Mouse (Mus musculus): ENCODE data around the gene Atp6v0d1. TPM values are rescaled to one million over a fixed set of nuclear protein-coding genes. Genes with fewer than 3 reads are reported as not detected.
"Not testable (repeated sequence)": the region's sequence is repeated elsewhere in the genome, so short reads cannot be mapped to it uniquely, and the experiment has no call there.

Atp6v0d1 gene
- polyA plus RNA-seq, 2 experiments: 40.1 to 46.3 TPM

GRCm38 (mm10) chr8:105605491-105606188 is 39.8 kb upstream of the Atp6v0d1 start:
- Histone ChIP-seq H3K27me3 (ENCODE audit: control insufficient read depth, insufficient read depth, low read length) (no peaks in the 10 kb centered on the region), H3K27ac (peak overlapping the region; percentile 57), H3K9ac (replicated peaks) (peak overlapping the region; percentile 85), H3K4me1 (replicated peaks; ENCODE audit: control insufficient read depth in 2 of 2, insufficient read depth in 2 of 2, low read length in 1 of 2) (peaks cover 38 to 47% of the 10 kb centered on the region in 2 experiments), H3K4me3 (ENCODE audit: insufficient read depth in 1 of 2, low read depth in 2 of 2, low read length in 2 of 2) (peak overlapping the region; percentile 67 to 82), H3K36me3 (replicated peaks; ENCODE audit: control insufficient read depth, insufficient read depth, low read depth) (no peaks in the 10 kb centered on the region), H3K4me2 (ENCODE audit: low read depth) (peak overlapping the region; percentile 99), H3K9me3 (ENCODE audit: control insufficient read depth, low read length) (no peaks in the 10 kb centered on the region)
- DNase-seq (ENCODE audit: low read depth in 3 of 3, low spot score in 3 of 3) (no peak), ATAC-seq (ENCODE audit: insufficient read depth) (peak; percentile 60)
- under 1% methylated on average over 39 of the region's 39 CpGs for WGBS (ENCODE audit: insufficient replicate concordance)
- TF ChIP-seq CTCF (IDR thresholded peaks at IDR 0.05; ENCODE audit: low read depth): no peak
- no peak for TF ChIP-seq EP300 (IDR thresholded peaks at IDR 0.05; ENCODE audit: low read depth)

- Histone ChIP-seq H3K4me3 (ENCODE audit: insufficient read depth in 1 of 2, low read depth in 2 of 2, low read length in 2 of 2) (peak within 1 kb of the TSS; percentile 67 to 82), H3K4me2 (ENCODE audit: low read depth) (peak within 1 kb of the TSS; percentile 99), H3K9me3 (ENCODE audit: control insufficient read depth, low read length) (no peaks in the 10 kb centered on the region), H3K27me3 (ENCODE audit: control insufficient read depth, insufficient read depth, low read length) (no peaks in the 10 kb centered on the region), H3K36me3 (replicated peaks; ENCODE audit: control insufficient read depth, insufficient read depth, low read depth) (no peaks in the 10 kb centered on the region), H3K4me1 (replicated peaks; ENCODE audit: control insufficient read depth in 2 of 2, insufficient read depth in 2 of 2, low read length in 1 of 2) (peaks cover 37 to 41% of the 10 kb centered on the region in 2 experiments), H3K27ac (peak within 1 kb of the TSS; percentile 57), H3K9ac (replicated peaks) (peak within 1 kb of the TSS; percentile 85)
- TF ChIP-seq CTCF (IDR thresholded peaks at IDR 0.05; ENCODE audit: low read depth) (peak; percentile 55), EP300 (IDR thresholded peaks at IDR 0.05; ENCODE audit: low read depth) (peak; percentile 77)
- ATAC-seq (ENCODE audit: insufficient read depth) (peak; percentile 79), DNase-seq (ENCODE audit: low read depth in 3 of 3, low spot score in 3 of 3) (peak; percentile 47 to 55 (median 47))
- under 1% methylated on average over 35 of the region's 42 CpGs for WGBS (ENCODE audit: insufficient replicate concordance)
Measured at GRCm38 (mm10) chr8:105604804-105605381, 39.0 kb upstream of the Atp6v0d1 start, which contains the start of gene Ripor1. Gene Ripor1 (plus strand): TSS chr8:105605255.

DNA sequence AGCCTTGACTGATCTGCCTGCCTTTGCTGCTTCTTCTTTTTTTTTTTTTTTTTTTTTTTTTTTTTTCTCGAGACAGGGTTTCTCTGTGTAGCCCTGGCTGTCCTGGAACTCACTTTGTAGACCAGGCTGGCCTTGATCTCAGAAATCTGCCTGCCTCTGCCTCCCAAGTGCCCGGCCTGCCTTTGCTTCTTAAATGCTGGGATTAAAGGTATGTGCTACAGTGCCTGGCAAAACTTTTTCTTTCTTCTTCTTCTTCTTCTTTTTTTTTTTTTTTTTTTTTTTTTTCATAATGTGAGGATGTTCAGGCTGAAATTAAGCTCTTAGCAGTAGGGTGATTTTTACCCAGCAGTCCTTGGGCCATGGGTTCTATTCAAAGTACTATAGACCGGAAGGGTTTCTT is 36.7 kb upstream of the Atp6v0d1 start:
- not testable (repeated sequence) for H3K9me3 ChIP-seq (ENCODE audit: control insufficient read depth, low read length); H3K27me3 ChIP-seq (ENCODE audit: control insufficient read depth, insufficient read depth, low read length); H3K36me3 ChIP-seq (replicated peaks; ENCODE audit: control insufficient read depth, insufficient read depth, low read depth); H3K4me3 ChIP-seq (ENCODE audit: insufficient read depth in 1 of 2, low read depth in 2 of 2, low read length in 2 of 2); H3K27ac ChIP-seq; H3K9ac ChIP-seq (replicated peaks); H3K4me2 ChIP-seq (ENCODE audit: low read depth); ATAC-seq (ENCODE audit: insufficient read depth); DNase-seq (ENCODE audit: low read depth in 3 of 3, low spot score in 3 of 3)
- WGBS (ENCODE audit: insufficient replicate concordance): 86% methylated on average over 2 of the region's 3 CpGs
- H3K4me1 ChIP-seq (replicated peaks; ENCODE audit: control insufficient read depth in 2 of 2, insufficient read depth in 2 of 2, low read length in 1 of 2): peaks cover 20% of the 10 kb centered on the region in 2 experiments

GRCm38 (mm10) chr8:105601301-105601700 is 35.5 kb upstream of the Atp6v0d1 start:
- no peak for ATAC-seq (ENCODE audit: insufficient read depth)
- Histone ChIP-seq H3K27me3 (ENCODE audit: control insufficient read depth, insufficient read depth, low read length) (no peaks in the 10 kb centered on the region), H3K27ac (no peak overlapping the region), H3K4me3 (ENCODE audit: insufficient read depth in 1 of 2, low read depth in 2 of 2, low read length in 2 of 2) (no peak overlapping the region), H3K9ac (replicated peaks) (no peak overlapping the region), H3K9me3 (ENCODE audit: control insufficient read depth, low read length) (no peaks in the 10 kb centered on the region), H3K4me1 (replicated peaks; ENCODE audit: control insufficient read depth in 2 of 2, insufficient read depth in 2 of 2, low read length in 1 of 2) (peaks cover 9 to 17% of the 10 kb centered on the region in 2 experiments), H3K36me3 (replicated peaks; ENCODE audit: control insufficient read depth, insufficient read depth, low read depth) (no peaks in the 10 kb centered on the region), H3K4me2 (ENCODE audit: low read depth) (no peak overlapping the region)
- TF ChIP-seq EP300 (IDR thresholded peaks at IDR 0.05; ENCODE audit: low read depth) (no peak), CTCF (IDR thresholded peaks at IDR 0.05; ENCODE audit: low read depth) (no peak)
- WGBS (ENCODE audit: insufficient replicate concordance): 75% methylated on average over 5 of the region's 5 CpGs
- DNase-seq (ENCODE audit: low read depth in 3 of 3, low spot score in 3 of 3): no peak

DNA sequence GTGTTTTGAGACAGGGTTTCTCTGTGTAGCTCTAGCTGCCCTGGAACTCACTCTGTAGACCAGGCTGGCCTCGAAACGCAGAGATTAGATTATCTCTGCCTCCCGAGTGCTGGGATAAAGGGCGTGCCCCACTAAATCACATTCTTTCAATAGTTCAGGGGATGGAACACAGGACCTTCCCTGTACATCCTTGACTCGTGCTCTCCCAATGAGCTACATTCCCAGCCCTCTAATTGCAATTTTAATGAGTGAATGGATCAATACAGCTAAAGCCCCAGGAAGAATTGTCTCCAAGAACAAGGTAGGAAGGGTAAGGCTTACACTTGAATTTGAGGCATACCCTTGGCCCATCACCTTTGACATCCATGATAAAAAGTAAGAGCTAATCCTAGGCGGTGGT is 32.9 kb upstream of the Atp6v0d1 start:
- no peak overlapping the region for H3K27ac ChIP-seq
- DNase-seq (ENCODE audit: low read depth in 3 of 3, low spot score in 3 of 3) (no peak), ATAC-seq (ENCODE audit: insufficient read depth) (no peak)
- no peak overlapping the region for H3K9ac ChIP-seq (replicated peaks)
- no peak for TF ChIP-seq CTCF (IDR thresholded peaks at IDR 0.05; ENCODE audit: low read depth)
- TF ChIP-seq EP300 (IDR thresholded peaks at IDR 0.05; ENCODE audit: low read depth): no peak
- no peaks in the 10 kb centered on the region for H3K27me3 ChIP-seq (ENCODE audit: control insufficient read depth, insufficient read depth, low read length)
- 42% methylated on average over 6 of the region's 6 CpGs for WGBS (ENCODE audit: insufficient replicate concordance)
- no peak overlapping the region for H3K4me3 ChIP-seq (ENCODE audit: insufficient read depth in 1 of 2, low read depth in 2 of 2, low read length in 2 of 2)
- no peaks in the 10 kb centered on the region for H3K36me3 ChIP-seq (replicated peaks; ENCODE audit: control insufficient read depth, insufficient read depth, low read depth)
- no peak overlapping the region for H3K4me2 ChIP-seq (ENCODE audit: low read depth)
- no peaks in the 10 kb centered on the region for H3K9me3 ChIP-seq (ENCODE audit: control insufficient read depth, low read length)
- H3K4me1 ChIP-seq (replicated peaks; ENCODE audit: control insufficient read depth in 2 of 2, insufficient read depth in 2 of 2, low read length in 1 of 2): peaks cover 0 to 9% of the 10 kb centered on the region in 2 experiments; a peak in 3 of 4 replicates
